Mouse (Mus musculus): ENCODE measurements around the gene Adcy6.

Adcy6 gene

GRCm38 (mm10) chr15:98631493-98631892, 21.6 kb upstream of the Adcy6 start:
- in situ Hi-C loops (cut with MboI; ENCODE audit: low pct_unique_long_range_greater_than_20kb in 1 of 2, low sequenced_read_pairs in 2 of 2, unreplicated experiment in 1 of 2) = no loop called here

- in situ Hi-C loops (cut with MboI; ENCODE audit: low pct_unique_long_range_greater_than_20kb in 1 of 2, low sequenced_read_pairs in 2 of 2, unreplicated experiment in 1 of 2) = no loop called here
These were observed 20.7 kb upstream of the Adcy6 start, which contains the start of gene Cacnb3 for GRCm38 (mm10) chr15:98630540-98630939. Gene Cacnb3, plus strand, starts transcription at chr15:98630840.

GRCm38 (mm10) chr15:98629464-98629863, 19.6 kb upstream of the Adcy6 start:
- in situ Hi-C loops (cut with MboI; ENCODE audit: low pct_unique_long_range_greater_than_20kb in 1 of 2, low sequenced_read_pairs in 2 of 2, unreplicated experiment in 1 of 2) = no loop called here

- in situ Hi-C loops (cut with MboI; ENCODE audit: low pct_unique_long_range_greater_than_20kb in 1 of 2, low sequenced_read_pairs in 2 of 2, unreplicated experiment in 1 of 2) = no loop called here
These were observed 18.8 kb upstream of the Adcy6 start for GRCm38 (mm10) chr15:98628589-98629254.

GRCm38 (mm10) chr15:98626487-98627212, 16.8 kb upstream of the Adcy6 start:
- in situ Hi-C loops (cut with MboI; ENCODE audit: low pct_unique_long_range_greater_than_20kb in 1 of 2, low sequenced_read_pairs in 2 of 2, unreplicated experiment in 1 of 2) = no loop called here

GRCm38 (mm10) chr15:98626078-98626477, 16.2 kb upstream of the Adcy6 start:
- in situ Hi-C loops (cut with MboI; ENCODE audit: low pct_unique_long_range_greater_than_20kb in 1 of 2, low sequenced_read_pairs in 2 of 2, unreplicated experiment in 1 of 2) = no loop called here

GRCm38 (mm10) chr15:98623361-98623821, 13.5 kb upstream of the Adcy6 start:
- in situ Hi-C loops (cut with MboI; ENCODE audit: low pct_unique_long_range_greater_than_20kb in 1 of 2, low sequenced_read_pairs in 2 of 2, unreplicated experiment in 1 of 2) = no loop called here

GRCm38 (mm10) chr15:98622721-98623120, 12.8 kb upstream of the Adcy6 start:
- in situ Hi-C loops (cut with MboI; ENCODE audit: low pct_unique_long_range_greater_than_20kb in 1 of 2, low sequenced_read_pairs in 2 of 2, unreplicated experiment in 1 of 2) = no loop called here

GRCm38 (mm10) chr15:98622199-98622598, 12.3 kb upstream of the Adcy6 start:
- in situ Hi-C loops (cut with MboI; ENCODE audit: low pct_unique_long_range_greater_than_20kb in 1 of 2, low sequenced_read_pairs in 2 of 2, unreplicated experiment in 1 of 2) = no loop called here

GRCm38 (mm10) chr15:98617176-98617537, 7.3 kb upstream of the Adcy6 start:
- in situ Hi-C loops (cut with MboI; ENCODE audit: low pct_unique_long_range_greater_than_20kb in 1 of 2, low sequenced_read_pairs in 2 of 2, unreplicated experiment in 1 of 2) = loop anchor here (5.0 kb wide), 1 partner anchor 45 kb away; the partner anchor contains the start of genes 4930415O20Rik (in 2 of the 2) and Ccnt1 (in 2 of the 2)

GRCm38 (mm10) chr15:98616362-98617175, 6.7 kb upstream of the Adcy6 start:
- in situ Hi-C loops (cut with MboI; ENCODE audit: low pct_unique_long_range_greater_than_20kb in 1 of 2, low sequenced_read_pairs in 2 of 2, unreplicated experiment in 1 of 2) = loop anchor here (5.0 kb wide), 1 partner anchor 44 kb away; the partner anchor contains the start of genes 4930415O20Rik (in 2 of the 2) and Ccnt1 (in 2 of the 2)

- in situ Hi-C loops (cut with MboI; ENCODE audit: low pct_unique_long_range_greater_than_20kb in 1 of 2, low sequenced_read_pairs in 2 of 2, unreplicated experiment in 1 of 2) = loop anchor here (5.0 kb wide), 1 partner anchor 43 kb away; the partner anchor contains the start of genes 4930415O20Rik (in 2 of the 2) and Ccnt1 (in 2 of the 2)
These were observed 5.9 kb upstream of the Adcy6 start for GRCm38 (mm10) chr15:98615751-98616150.

GRCm38 (mm10) chr15:98614971-98615370, 5.1 kb upstream of the Adcy6 start:
- in situ Hi-C loops (cut with MboI; ENCODE audit: low pct_unique_long_range_greater_than_20kb in 1 of 2, low sequenced_read_pairs in 2 of 2, unreplicated experiment in 1 of 2) = loop anchor here (5.0 kb wide), 1 partner anchor 43 kb away; the partner anchor contains the start of genes 4930415O20Rik (in 2 of the 2) and Ccnt1 (in 2 of the 2)

- in situ Hi-C loops (cut with MboI; ENCODE audit: low pct_unique_long_range_greater_than_20kb in 1 of 2, low sequenced_read_pairs in 2 of 2, unreplicated experiment in 1 of 2) = no loop called here
These were observed 4.7 kb upstream of the Adcy6 start for GRCm38 (mm10) chr15:98614551-98614950.

GRCm38 (mm10) chr15:98612229-98612628, 2.4 kb upstream of the Adcy6 start:
- in situ Hi-C loops (cut with MboI; ENCODE audit: low pct_unique_long_range_greater_than_20kb in 1 of 2, low sequenced_read_pairs in 2 of 2, unreplicated experiment in 1 of 2) = no loop called here

- in situ Hi-C loops (cut with MboI; ENCODE audit: low pct_unique_long_range_greater_than_20kb in 1 of 2, low sequenced_read_pairs in 2 of 2, unreplicated experiment in 1 of 2) = no loop called here
These were observed 306 bp upstream of the Adcy6 start for GRCm38 (mm10) chr15:98610131-98610633.

GRCm38 (mm10) chr15:98608784-98609250, 1.1 kb downstream of the Adcy6 start:
- in situ Hi-C loops (cut with MboI; ENCODE audit: low pct_unique_long_range_greater_than_20kb in 1 of 2, low sequenced_read_pairs in 2 of 2, unreplicated experiment in 1 of 2) = no loop called here

GRCm38 (mm10) chr15:98608058-98608783, 1.7 kb downstream of the Adcy6 start:
- in situ Hi-C loops (cut with MboI; ENCODE audit: low pct_unique_long_range_greater_than_20kb in 1 of 2, low sequenced_read_pairs in 2 of 2, unreplicated experiment in 1 of 2) = no loop called here
